Mouse (Mus musculus) hindbrain, embryonic 16.5 days (tissue): ENCODE measurements at regions not wholly inside any gene's neighbourhood (a gene's known extent, or its start where the extent isn't known, plus 50 kb on each side); places are given as distances from the start of the nearest gene placed in this dataset.

Experiments used
- ATAC-seq: fragments of 200-750 bp; cut with Nextera tagmentation; 2 replicates; pipeline ENCODE4 v1.8.0; 2017; ENCODE audit warnings: moderate TSS enrichment, moderate library complexity
- H3K27ac ChIP-seq: fragments of 300-500 bp; sonication (generic); 2 replicates; pipeline ENCODE4 v1.5.1; 2014; ENCODE audit warnings: low read depth, mild to moderate bottlenecking, control low read depth, low read length, moderate library complexity
- H3K27me3 ChIP-seq: fragments of 300-500 bp; sonication (generic); replicated peaks from 2 replicates; pipeline ENCODE4 v1.6.1; 2014; ENCODE audit warnings: low read length; ENCODE audit not compliant: control insufficient read depth, insufficient read depth
- H3K36me3 ChIP-seq: fragments of 300-500 bp; sonication (generic); 2 replicates; pipeline ENCODE4 v1.6.1; 2014; ENCODE audit warnings: mild to moderate bottlenecking, low read length, moderate library complexity, mixed read lengths; ENCODE audit not compliant: control insufficient read depth, insufficient read depth
- H3K4me1 ChIP-seq: fragments of 300-500 bp; sonication (generic); 2 replicates; pipeline ENCODE4 v1.6.1; 2014; ENCODE audit warnings: low read depth, low read length; ENCODE audit not compliant: control insufficient read depth, insufficient read depth
- H3K4me2 ChIP-seq: fragments of 300-500 bp; sonication (generic); 2 replicates; pipeline ENCODE4 v1.6.1; 2014; ENCODE audit warnings: mild to moderate bottlenecking, low read length, control low read depth, moderate library complexity
- H3K4me3 ChIP-seq: fragments of 300-500 bp; sonication (generic); 2 replicates; pipeline ENCODE4 v1.5.1; 2014; ENCODE audit warnings: mild to moderate bottlenecking, low read length, control low read depth, moderate library complexity
- H3K9ac ChIP-seq: fragments of 300-500 bp; sonication (generic); 2 replicates; pipeline ENCODE4 v1.6.1; 2014; ENCODE audit warnings: low read depth, mild to moderate bottlenecking, control low read depth, low read length, moderate library complexity
- H3K9me3 ChIP-seq: fragments of 300-500 bp; sonication (generic); 2 replicates; pipeline ENCODE4 v1.6.1; 2014; ENCODE audit warnings: mild to moderate bottlenecking, low read length, moderate library complexity; ENCODE audit not compliant: control insufficient read depth
- WGBS: fragments of 180-500 bp; shearing (Covaris S2); extraction: QIAGEN DNeasy Blood & Tissue Kit; methylation state at CpG from one replicate; pipeline ENCODE4 v1.1.7; 2014; 5-methylcytosine and 5-hydroxymethylcytosine counted together

DNA sequence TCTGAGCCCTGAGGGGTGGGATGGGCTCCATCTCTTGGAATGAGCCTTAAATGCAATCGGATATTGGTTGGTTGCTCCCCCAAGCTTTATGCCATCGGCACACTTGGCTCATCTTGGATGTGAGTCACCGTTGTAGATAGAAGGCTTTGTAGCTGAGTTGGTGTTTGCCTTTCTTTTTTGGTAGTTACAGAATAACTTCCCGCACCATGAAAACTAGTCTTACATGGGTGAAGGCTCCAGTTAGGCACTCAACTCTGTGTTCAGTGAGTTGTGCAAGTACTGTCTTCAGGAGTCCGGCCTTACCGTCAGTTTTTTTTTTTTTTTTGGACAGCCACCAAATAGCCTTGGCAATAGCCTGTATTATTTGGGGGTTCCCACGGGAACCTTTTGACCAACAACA is 170.3 kb downstream of the Snx10 start:
- 77% methylated on average over 7 of the region's 7 CpGs for WGBS

DNA sequence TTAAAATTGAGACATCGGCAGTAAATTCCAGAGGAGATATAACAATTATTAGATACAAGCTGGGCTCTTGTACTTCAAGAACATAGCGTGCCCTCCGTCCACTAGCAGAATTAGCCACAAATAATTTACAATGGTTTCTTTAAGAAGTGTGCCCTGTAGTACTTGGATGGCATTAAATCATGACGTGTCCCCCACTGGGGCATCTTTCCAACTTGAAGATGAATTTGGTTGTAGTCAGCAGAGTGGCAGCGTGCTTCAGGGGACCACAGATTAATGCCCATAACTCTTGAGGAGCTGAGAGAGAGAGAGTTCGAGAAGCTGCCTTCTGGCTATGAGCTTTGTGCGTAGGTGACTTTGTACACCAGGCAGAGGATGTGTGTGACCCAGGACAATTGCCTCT is 172.7 kb downstream of the Snx10 start:
- Histone ChIP-seq H3K4me3 (no peak overlapping the region), H3K4me2 (no peak overlapping the region), H3K4me1 (no peaks in the 10 kb centered on the region), H3K9me3 (no peaks in the 10 kb centered on the region), H3K9ac (no peak overlapping the region), H3K27me3 (no peaks in the 10 kb centered on the region), H3K36me3 (no peaks in the 10 kb centered on the region), H3K27ac (no peak overlapping the region)
- WGBS = 65% methylated on average over 7 of the region's 7 CpGs
- no peak for ATAC-seq

More for the DNA sequence above, 170.3 kb downstream of the Snx10 start:
- Histone ChIP-seq H3K9me3 (no peaks in the 10 kb centered on the region), H3K4me3 (no peak overlapping the region), H3K36me3 (no peaks in the 10 kb centered on the region), H3K4me2 (no peak overlapping the region), H3K9ac (no peak overlapping the region), H3K4me1 (no peaks in the 10 kb centered on the region), H3K27ac (no peak overlapping the region), H3K27me3 (no peaks in the 10 kb centered on the region)
- ATAC-seq = no peak

- Histone ChIP-seq H3K36me3 (no peaks in the 10 kb centered on the region), H3K4me3 (no peak overlapping the region), H3K9ac (no peak overlapping the region), H3K4me2 (no peak overlapping the region), H3K27me3 (no peaks in the 10 kb centered on the region), H3K9me3 (no peaks in the 10 kb centered on the region), H3K4me1 (no peaks in the 10 kb centered on the region), H3K27ac (no peak overlapping the region)
- WGBS = 90% methylated on average over 3 of the region's 3 CpGs
- no peak for ATAC-seq
These were observed 174.1 kb downstream of the Snx10 start for GRCm38 (mm10) chr6:51697754-51698153.

DNA sequence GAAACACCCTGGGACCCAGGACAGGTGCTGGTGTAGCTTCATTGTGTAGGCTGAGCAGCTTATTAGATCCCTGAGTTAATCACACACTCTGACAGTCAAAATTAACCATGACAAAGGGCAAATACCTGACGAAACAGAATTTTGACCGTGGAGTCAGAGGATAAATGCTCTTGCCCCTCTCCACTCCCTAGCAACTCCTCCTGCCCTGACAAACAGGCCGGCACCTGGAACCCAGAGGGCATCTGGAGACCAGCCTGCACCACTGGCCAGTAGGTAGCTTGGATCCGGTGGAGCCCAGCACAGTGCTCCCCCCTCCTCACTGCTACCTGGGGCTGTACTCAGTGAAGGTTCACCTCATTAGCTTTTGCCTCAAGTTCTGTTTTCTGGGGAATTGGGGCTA is 174.5 kb downstream of the Snx10 start:
- no peak overlapping the region for H3K27ac ChIP-seq
- H3K9ac ChIP-seq = no peak overlapping the region
- H3K36me3 ChIP-seq = no peaks in the 10 kb centered on the region
- H3K4me1 ChIP-seq = peaks cover 3% of the 10 kb centered on the region; the same call in 1 of the 2 replicates
- no peak overlapping the region for H3K4me3 ChIP-seq
- WGBS = 62% methylated on average over 4 of the region's 4 CpGs
- no peaks in the 10 kb centered on the region for H3K27me3 ChIP-seq
- no peak overlapping the region for H3K4me2 ChIP-seq
- no peak for ATAC-seq
- H3K9me3 ChIP-seq = no peaks in the 10 kb centered on the region

- no peak overlapping the region for H3K4me3 ChIP-seq
- 92% methylated on average over 11 of the region's 11 CpGs for WGBS
- no peaks in the 10 kb centered on the region for H3K36me3 ChIP-seq
- no peak overlapping the region for H3K4me2 ChIP-seq
- ATAC-seq = no peak
- no peaks in the 10 kb centered on the region for H3K27me3 ChIP-seq
- no peak overlapping the region for H3K9ac ChIP-seq
- H3K4me1 ChIP-seq = peaks cover 3% of the 10 kb centered on the region; the same call in 1 of the 2 replicates
- no peaks in the 10 kb centered on the region for H3K9me3 ChIP-seq
- H3K27ac ChIP-seq = no peak overlapping the region
These were observed 177.7 kb downstream of the Snx10 start for GRCm38 (mm10) chr6:51701253-51702020.

DNA sequence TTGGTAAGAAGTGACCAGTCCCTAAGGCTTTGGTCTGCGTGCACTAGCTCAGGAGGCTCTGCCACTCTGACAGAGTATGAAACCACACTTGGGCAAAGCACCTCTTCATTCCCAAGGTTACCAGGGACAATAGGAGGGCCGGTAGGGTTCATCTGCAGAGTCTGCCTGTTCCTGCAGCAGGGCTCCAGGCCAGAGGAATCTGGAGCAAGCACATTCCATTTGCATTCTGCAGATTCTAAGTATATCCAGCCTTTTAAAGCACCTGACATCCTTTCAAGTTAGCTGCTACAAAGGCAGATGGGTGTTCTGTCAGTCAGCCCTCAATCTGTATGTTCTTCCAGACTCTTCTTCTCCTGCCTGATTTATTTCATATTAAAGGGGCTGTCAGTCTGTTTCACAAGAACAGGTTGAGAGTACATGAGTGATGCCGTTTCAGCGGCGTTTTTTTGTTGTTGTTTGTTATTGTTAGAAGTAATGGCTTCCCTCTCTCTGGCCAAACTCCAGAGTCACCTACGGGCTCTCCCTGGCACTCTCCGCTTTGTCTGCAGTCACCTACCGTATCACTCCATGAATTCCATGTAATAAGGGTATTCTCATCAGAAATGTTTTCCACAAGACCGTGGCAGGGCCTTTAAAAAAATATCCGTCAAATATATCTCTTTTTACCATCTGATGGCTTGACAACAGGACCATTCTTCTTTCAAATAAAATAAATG is 178.9 kb downstream of the Snx10 start:
- no peak overlapping the region for H3K4me3 ChIP-seq
- H3K9ac ChIP-seq = no peak overlapping the region
- no peaks in the 10 kb centered on the region for H3K27me3 ChIP-seq
- no peak for ATAC-seq
- H3K27ac ChIP-seq = no peak overlapping the region
- no peak overlapping the region for H3K4me2 ChIP-seq
- no peaks in the 10 kb centered on the region for H3K36me3 ChIP-seq
- H3K9me3 ChIP-seq = no peaks in the 10 kb centered on the region
- WGBS = 64% methylated on average over 10 of the region's 10 CpGs
- H3K4me1 ChIP-seq = peaks cover 3% of the 10 kb centered on the region; the same call in 1 of the 2 replicates

DNA sequence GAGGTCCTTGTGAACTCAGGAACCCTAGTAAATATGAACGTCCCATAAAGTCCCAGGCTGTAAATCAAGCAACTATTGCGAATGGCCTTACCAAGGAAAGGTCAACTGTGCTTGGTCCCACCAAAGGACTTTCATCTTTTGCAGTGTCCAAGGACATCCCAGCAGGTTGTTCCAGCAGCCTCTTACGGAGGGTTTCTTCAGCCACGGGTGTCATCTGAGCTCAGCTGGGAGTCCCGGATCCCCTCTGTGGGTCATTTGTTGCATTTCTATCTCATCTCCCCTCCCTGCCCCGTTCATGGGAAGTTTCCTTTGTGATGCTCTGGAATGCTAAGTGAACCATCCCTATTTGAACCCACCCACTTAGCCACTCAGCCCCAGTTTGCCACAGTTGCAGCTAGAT is 184.3 kb downstream of the Snx10 start:
- ATAC-seq = no peak
- WGBS = 29% methylated on average over 6 of the region's 6 CpGs
- H3K4me3 ChIP-seq = no peak overlapping the region

DNA sequence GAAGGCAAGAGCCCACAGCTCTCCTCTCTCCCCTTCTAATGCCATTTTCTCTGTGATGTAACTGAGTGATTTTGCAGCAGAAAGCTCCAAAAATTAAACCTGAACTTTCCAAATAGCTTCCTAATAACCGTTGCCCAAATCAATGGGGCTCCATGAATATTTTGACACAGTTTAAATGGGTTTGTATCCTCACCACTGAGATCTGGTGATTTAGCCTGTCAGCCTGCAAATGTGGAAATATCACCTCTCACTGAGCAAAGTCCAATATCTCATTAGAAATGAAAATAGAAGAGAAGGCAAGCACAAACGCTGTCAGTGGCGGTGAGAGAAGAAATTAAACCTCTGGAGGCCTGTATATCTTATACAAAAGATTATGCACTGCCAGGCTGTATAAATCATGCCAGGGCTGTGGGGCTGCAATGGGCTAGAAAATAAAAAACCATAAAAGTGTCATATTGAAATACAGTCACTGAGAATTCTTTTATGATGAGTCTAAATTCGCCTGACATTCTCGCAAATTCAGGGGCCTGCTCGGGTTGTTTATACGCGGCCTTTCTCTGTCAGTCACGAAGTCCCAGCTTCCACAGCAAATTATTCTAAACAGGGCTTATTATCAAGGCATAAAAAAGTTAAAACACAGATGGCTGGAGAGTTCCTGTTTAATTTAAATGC is 185.1 kb downstream of the Snx10 start:
- H3K4me2 ChIP-seq = no peak overlapping the region
- no peak overlapping the region for H3K9ac ChIP-seq
- no peaks in the 10 kb centered on the region for H3K27me3 ChIP-seq
- H3K36me3 ChIP-seq = no peaks in the 10 kb centered on the region
- no peak overlapping the region for H3K4me3 ChIP-seq
- peak; percentile 56; the same call in 1 of the 2 replicates for ATAC-seq
- H3K4me1 ChIP-seq = peaks cover 10% of the 10 kb centered on the region
- H3K9me3 ChIP-seq = no peaks in the 10 kb centered on the region
- H3K27ac ChIP-seq = peak overlapping the region; percentile 42
- 38% methylated on average over 9 of the region's 9 CpGs for WGBS

More for the DNA sequence above, 184.3 kb downstream of the Snx10 start:
- no peak overlapping the region for H3K4me2 ChIP-seq
- no peaks in the 10 kb centered on the region for H3K9me3 ChIP-seq
- H3K9ac ChIP-seq = no peak overlapping the region
- H3K4me1 ChIP-seq = peaks cover 12% of the 10 kb centered on the region
- H3K36me3 ChIP-seq = no peaks in the 10 kb centered on the region
- H3K27me3 ChIP-seq = no peaks in the 10 kb centered on the region
- no peak overlapping the region for H3K27ac ChIP-seq
